Mouse (Mus musculus) left cerebral cortex, postnatal 36 days (tissue): ENCODE results near the gene Mtfr1l. TPM values are rescaled to one million over a fixed set of nuclear protein-coding genes. Genes with fewer than 3 reads are reported as not detected.
"Not testable (repeated sequence)": the region's sequence is repeated elsewhere in the genome, so short reads cannot be mapped to it uniquely, and the experiment has no call there.

Experiments used
- DNase-seq, 2 experiments: peaks; one replicate each; pipeline ENCODE4 v3.0.0; 2021 to 2022; ENCODE audit warnings: low spot score in 2 of 2, mixed read lengths in 1 of 2
- intact Hi-C: fragments of 180-260 bp; cut with DNase I; formaldehyde crosslinking; loops from one replicate; pipeline ENCODE4 v1.15.1; 2025
- total RNA-seq, 2 experiments: library from RNA; stranded (reverse); gene quantifications; 2 replicates each; pipeline ENCODE4 v1.2.3; 2021

Mtfr1l gene
- total RNA-seq, 2 experiments from 2014 or later, result 61.9 to 70.2 TPM

- no peak for DNase-seq
- intact Hi-C loops, result no loop called here
Observed at GRCm38 (mm10) chr4:134525806-134526205, 9.4 kb downstream of the Mtfr1l start.

GRCm38 (mm10) chr4:134523447-134523846, 11.7 kb downstream of the Mtfr1l start:
- DNase-seq, result no peak
- intact Hi-C loops, result no loop called here

DNA sequence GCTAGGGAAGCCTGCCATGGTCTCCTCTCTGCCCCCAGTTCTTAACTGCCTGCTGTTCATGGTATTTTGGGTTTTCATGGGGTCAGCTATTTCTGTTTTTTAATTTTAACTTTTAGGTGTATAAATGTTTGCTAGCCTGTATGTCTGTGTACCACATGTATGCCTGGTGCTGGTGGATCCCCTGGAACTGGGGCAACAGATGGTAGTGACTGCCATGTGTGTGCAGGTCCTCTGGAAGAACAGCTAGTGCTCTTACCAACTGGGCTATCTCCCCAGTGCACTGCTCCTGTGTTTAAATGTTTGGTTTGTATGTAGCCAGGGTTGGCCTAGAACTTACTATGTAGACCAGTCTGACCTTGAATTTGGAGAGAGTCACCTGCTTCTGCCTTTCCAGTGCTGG, 15.9 kb downstream of the Mtfr1l start:
- no peak for DNase-seq
- intact Hi-C loops, result no loop called here

- intact Hi-C loops, result no loop called here
- DNase-seq, result no peak
Observed at GRCm38 (mm10) chr4:134518541-134518940, 16.6 kb downstream of the Mtfr1l start.

DNA sequence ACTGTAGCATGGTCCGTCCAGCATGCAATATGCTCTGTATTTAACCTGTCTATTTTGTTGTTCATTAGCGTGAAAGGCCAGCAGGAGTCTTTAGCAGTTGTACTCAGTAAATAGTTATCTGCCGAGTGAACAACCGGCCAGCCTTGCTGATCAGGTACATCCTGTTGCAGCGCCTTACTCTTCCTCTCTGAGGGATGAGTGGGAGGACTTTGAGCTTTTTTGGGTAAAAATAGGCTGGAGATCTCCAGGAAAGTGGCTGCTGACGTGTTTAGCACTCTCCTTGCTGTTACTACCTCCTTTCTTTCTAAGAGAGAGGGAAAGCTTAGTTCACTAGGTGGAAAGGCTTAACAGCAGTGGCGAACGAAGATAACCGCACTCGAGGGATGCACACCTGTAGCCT, 17.5 kb downstream of the Mtfr1l start:
- intact Hi-C loops, result loop anchor here (2.0 kb wide), 1 partner anchor 17 kb away; the partner anchor contains the start of gene Mtfr1l
- peak in 1 of 2 experiments; percentile 48 for DNase-seq

- intact Hi-C loops, result loop anchor here (2.0 kb wide), 1 partner anchor 18 kb away; the partner anchor contains the start of gene Mtfr1l
- DNase-seq, result peak; percentile 35 to 47
Observed at GRCm38 (mm10) chr4:134516981-134517380, 18.2 kb downstream of the Mtfr1l start.

- no peak for DNase-seq
Observed at GRCm38 (mm10) chr4:134515614-134516013, 19.6 kb downstream of the Mtfr1l start.

GRCm38 (mm10) chr4:134514309-134514930, 20.8 kb downstream of the Mtfr1l start:
- no peak for DNase-seq
- intact Hi-C loops, result no loop called here

More at GRCm38 (mm10) chr4:134515614-134516013, 19.6 kb downstream of the Mtfr1l start:
- intact Hi-C loops, result loop anchor here (2.0 kb wide), 1 partner anchor 19 kb away; the partner anchor contains the start of gene Mtfr1l

GRCm38 (mm10) chr4:134512798-134513197, 22.4 kb downstream of the Mtfr1l start:
- no peak for DNase-seq
- intact Hi-C loops, result no loop called here

DNA sequence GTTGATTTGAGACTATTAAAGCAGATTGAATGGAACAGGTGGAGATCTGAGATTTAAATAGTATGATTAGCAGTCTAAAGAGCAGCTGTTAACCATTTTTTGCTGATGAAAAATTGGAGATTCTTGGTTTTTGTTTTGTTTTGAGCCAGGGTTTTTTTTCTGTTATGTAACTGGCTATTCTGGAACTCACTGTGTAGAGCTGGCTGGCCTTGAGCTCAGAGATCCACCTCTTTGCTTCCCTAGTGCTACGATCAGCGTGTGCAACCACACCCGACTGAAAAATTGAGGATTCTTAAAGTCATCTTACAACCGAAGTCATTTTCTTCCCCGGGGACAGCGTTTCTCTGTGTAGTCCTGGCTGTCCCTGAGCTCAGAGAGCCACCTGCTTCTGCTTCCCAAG, 23.5 kb downstream of the Mtfr1l start:
- no peak for DNase-seq
- intact Hi-C loops, result no loop called here

DNA sequence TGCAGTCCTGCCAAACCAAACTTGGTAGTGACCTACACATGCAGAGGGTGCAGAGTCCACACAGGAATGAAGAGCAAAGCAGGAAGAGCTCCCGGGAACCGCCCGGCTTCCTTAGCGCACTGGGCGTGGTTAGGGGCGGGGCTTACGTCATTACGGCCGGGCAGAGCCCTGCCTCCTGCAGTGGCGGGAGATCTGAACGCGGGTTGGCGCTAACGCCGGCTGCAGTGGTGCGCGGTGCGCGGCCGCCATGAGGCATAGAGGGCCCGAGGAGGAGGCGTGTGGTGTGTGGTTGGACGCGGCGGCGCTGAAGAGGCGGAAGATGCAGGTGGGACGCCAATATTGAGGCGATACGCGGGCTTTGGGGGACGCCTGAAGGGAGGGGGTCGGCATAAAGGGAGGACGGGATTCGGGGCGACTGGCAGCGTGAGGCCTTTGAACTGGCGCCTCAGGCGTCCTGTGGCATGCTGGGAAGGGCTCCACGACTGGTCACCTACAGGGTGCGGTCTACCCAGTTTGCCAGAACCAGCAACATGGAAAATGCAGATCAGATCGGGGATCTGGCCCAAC, 24.3 kb downstream of the Mtfr1l start, which contains the start of gene Aunip:
Gene Aunip (plus strand): TSS at position 155 of the 567 bp plus-strand sequence.
- peak; percentile 77 to 84 for DNase-seq
- intact Hi-C loops, result no loop called here

- intact Hi-C loops, result no loop called here
- no peak for DNase-seq
Observed at GRCm38 (mm10) chr4:134510396-134510795, 24.8 kb downstream of the Mtfr1l start.

DNA sequence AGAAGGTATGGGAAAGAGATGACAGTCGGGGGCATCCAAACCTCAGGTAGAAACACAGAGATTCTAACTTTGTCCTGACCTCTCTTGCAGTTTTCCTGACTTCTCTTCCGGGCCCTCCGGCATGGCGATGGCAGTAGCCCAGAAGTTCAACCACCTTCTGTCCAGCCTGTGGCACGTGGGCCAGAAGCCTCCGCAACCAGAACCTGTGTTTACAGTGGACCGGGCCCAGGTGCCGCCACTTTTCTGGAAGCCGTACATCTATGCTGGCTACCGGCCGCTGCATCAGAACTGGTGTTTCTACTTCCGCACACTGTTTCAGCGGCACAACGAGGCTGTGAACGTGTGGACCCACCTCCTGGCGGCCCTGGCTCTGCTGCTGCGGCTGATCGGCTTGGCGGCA, 28.5 kb downstream of the Mtfr1l start:
- intact Hi-C loops, result no loop called here
- DNase-seq, result no peak

GRCm38 (mm10) chr4:134505966-134506594, 29.1 kb downstream of the Mtfr1l start:
- no peak for DNase-seq
- intact Hi-C loops, result no loop called here

- DNase-seq, result no peak
- intact Hi-C loops, result no loop called here
Observed at GRCm38 (mm10) chr4:134505303-134505789, 29.8 kb downstream of the Mtfr1l start.

DNA sequence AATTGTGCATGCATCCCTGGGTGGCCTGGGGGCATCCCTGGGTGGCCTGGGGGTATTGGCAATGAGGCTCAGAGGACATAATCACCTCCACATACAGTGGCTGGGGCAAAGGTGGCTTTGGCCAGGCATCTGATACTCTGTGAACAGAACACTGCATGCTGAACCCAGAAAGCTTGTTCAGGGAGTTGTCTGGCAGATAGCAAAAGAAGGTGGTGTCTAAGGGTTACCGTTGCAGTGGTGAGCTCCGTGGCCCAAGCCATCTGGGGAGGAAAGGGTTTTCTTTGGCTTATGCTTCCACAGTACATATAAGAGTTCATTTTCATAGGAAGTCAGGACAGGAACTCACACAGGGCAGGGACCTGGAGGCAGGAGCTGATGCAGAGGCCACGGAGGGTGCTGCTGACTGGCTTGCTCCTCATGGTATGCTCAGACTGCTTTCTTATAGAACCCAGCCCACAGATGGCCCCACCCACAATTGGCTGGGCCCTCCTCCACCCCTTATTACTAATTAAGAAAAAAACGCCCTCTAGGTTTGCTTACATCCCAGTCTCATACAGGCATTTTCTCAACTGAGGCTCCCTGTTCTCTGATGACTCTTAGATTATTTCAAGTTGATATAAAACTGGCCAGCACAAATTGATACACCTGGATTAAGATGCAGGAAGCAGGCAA, 31.4 kb downstream of the Mtfr1l start:
- no peak for DNase-seq
- intact Hi-C loops, result no loop called here

- no peak for DNase-seq
- intact Hi-C loops, result no loop called here
Observed at GRCm38 (mm10) chr4:134501095-134501494, 34.1 kb downstream of the Mtfr1l start.

- DNase-seq, intact Hi-C loops: not testable (repeated sequence)
Observed at GRCm38 (mm10) chr4:134498983-134499382, 36.2 kb downstream of the Mtfr1l start.

DNA sequence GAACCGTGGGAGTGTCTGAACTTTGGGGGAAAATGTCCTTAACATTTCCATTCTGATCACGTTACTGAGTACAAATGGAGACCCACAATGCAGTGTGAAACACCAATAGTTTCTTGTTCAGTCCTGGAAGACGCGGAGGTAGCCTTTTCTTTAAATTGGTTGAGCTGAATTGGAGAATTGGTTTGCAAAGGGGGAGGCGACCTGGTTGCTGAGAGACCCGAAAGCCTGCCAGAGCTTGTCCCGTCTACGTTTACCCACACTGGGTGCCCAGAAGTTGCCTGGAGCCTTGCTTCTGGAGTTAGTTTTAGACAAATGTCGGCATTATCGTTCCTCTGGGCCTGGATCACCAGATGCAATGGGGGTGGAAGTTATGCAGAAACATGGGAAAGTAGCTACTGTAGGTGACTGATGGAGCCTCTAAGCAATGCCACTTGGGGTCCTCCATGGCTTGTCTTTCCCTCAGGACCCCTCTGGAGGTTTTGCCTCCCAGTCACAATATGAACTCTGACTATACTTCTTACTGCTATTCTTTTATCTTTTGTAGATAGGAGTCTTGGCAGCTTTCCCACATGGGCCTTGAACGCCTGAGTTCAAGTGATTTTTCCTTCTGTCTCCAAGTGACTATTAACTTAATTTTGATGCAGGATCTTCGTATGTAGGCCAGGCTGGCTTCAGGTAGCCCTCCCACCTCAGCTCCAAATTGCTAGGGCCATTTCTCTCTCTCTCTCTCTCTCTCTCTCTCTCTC, 37.0 kb downstream of the Mtfr1l start:
- DNase-seq, result peak in 1 of 2 experiments; percentile 40
- intact Hi-C loops, result no loop called here
